Mouse (Mus musculus) right cerebral cortex, adult 2 months (tissue): Measurements from ENCODE around the gene Clec2g.
"Not testable (repeated sequence)": the region's sequence is repeated elsewhere in the genome, so short reads cannot be mapped to it uniquely, and the experiment has no call there.

Experiments used
- DNase-seq, 2 experiments: peaks; one replicate each; pipeline ENCODE4 v3.0.0; 2021 to 2022; ENCODE audit warnings: low spot score in 2 of 2

Clec2g gene

DNA sequence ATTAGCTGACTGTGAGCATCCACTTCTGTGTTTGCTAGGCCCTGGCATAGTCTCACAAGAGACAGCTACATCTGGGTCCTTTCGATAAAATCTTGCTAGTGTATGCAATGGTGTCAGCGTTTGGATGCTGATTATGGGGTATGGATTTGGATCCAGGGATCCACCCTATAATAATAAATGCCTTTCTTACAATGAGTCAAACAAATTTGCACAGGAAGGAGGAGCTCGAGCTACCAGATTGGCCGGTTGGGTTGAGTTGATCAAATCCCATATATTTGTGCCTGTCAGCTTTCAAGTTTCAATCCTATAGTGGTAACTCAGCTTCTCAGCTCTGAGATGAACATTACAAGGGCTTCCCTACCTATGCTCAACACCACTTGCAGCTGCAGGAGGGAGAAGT is at the start of gene Clec2g:
TSS of gene Clec2g (plus strand) at position 301 of the 400 bp plus-strand sequence.
- not testable (repeated sequence) for DNase-seq

DNA sequence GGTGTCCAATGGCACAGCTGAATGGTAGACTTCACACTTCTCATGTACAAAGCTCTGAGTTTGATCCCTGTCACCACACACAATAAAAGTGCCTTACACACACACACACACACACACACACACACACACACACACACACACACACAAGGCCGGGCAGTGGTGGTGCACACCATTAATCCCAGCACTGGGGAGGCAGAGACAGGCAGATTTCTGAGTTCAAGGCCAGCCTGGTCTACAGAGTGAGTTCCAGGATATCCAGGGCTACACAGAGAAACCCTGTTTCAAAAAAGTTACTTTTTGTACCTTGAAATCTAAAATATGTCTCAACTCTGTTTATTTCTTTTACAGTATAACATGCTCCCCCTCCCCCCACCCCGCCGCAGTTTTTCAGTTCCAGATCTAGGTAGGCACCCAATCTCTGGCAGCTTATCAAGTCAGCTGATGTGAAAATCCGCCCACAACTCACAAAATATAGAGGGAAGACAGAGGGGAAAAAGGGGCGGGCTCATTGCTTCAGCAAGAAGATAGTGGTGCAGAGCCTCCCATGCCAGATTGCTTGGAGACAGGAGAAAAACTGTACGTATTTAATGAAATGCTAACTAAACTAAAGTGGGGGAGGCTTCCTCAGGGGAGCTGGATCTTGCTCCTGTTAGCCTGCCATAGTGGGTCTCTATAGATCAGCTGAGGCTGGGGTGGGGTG is 46.9 kb upstream of the Clec2g start, which contains the start of gene Clec2i:
TSS of gene Clec2i (plus strand) at position 498 of the 700 bp plus-strand sequence.
- peak; percentile 35 to 41 for DNase-seq

GRCm38 (mm10) chr6:128888834-128889233 is 45.3 kb upstream of the Clec2g start:
- no peak for DNase-seq

GRCm38 (mm10) chr6:128890948-128891355 is 43.2 kb upstream of the Clec2g start, which contains the start of gene BC035044:
Gene BC035044 (minus strand): TSS chr6:128891126.
- DNase-seq, result no peak

GRCm38 (mm10) chr6:128895404-128896001 is 38.7 kb upstream of the Clec2g start:
- DNase-seq, result no peak

DNA sequence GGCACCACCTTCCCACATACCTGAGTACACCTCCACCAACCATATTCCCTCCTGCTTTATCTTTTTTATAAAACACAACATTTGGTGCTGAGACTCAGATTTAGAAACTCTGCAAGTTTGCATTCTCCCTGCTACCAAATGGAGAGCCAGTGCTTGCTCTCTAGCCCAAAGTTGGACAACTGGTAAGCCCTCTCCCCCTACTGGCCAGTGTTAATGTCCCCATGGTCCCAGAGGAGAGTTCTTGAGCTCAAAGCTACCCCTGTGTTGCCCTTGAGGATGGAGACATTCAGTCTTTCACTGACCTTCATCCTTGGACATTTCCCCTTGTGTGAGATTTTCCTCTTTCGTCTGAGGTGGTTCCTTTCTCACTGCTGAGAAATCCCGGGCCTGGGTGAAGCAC is 34.1 kb upstream of the Clec2g start:
- DNase-seq, result no peak

- not testable (repeated sequence) for DNase-seq
Measured at GRCm38 (mm10) chr6:128900796-128901552, 33.2 kb upstream of the Clec2g start.

GRCm38 (mm10) chr6:128913598-128914254 is 20.5 kb upstream of the Clec2g start:
- no peak for DNase-seq

DNA sequence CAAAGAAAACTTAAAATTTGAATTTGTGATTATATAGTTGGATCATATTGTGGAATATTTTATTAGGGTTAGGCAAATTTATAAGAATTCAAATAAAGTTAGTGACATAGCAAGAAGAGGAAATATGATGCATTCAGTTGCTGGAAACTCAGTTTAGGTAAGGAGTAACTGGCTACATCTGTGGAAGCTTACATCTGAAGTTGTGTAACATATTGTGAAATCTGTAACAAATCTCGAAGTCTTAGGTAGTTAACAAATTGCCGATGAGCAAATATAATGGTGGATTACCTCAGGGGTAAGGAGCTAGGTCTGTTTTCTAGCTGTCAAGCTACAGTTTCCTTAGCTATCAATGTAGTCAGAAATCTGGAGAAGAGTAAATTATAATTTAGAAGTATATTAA is 16.9 kb upstream of the Clec2g start:
- no peak for DNase-seq

DNA sequence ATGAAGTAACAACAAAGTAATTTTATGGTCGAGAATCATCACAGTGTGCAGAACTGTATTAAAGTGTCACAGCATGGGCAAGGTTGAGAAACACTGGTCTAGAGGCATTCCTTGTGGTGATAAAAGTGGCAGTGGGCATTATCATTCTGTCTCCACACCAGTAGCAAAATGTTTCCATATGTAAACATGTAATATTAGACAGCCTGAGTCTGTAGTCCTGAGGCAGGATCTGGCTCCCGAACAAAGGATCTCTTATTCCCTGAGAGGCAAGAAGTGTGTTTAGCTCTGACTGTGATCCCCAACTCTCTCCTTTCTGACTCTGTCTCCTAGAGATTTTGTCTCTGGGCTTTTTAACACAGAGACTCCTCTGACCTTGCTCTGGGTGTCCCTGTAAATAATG is 1.1 kb upstream of the Clec2g start:
- DNase-seq, result no peak

DNA sequence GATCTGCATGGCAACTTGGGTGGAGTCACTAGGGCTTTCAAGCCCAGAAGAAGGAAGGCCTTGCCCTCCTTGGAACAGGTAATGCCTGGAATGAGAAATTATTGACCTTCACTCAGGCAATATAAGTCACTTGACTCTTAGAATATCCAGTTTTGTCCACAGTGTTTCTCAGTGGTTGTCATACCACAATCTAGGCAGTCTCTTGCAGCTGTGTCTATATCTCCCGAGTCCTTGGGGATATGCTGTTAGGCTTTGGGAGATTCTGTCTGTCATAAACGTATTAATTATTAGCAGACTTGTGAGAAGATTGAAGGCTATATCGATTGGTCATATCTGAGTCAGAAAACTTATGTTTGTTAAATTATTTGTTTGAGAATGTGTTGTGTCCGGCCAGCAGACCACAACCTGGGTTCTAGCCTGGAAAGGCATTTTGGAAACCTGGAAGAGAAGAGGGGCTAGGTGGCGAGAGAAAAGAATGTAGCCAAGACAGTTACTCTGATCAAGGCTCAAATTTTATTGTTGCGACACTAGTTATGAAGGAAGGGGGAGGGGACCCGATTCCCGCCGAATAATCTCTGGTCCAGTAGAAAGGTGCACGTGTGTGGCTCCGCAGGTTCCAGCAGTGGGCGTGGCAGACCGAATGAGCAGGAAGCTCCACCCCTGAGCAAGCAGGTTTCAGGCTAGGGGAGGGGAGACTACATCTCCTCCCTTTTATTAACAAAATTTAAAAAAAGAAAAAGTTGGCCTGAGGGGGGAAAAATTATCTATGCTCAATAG is 1.9 kb downstream of the Clec2g start:
- not testable (repeated sequence) for DNase-seq

GRCm38 (mm10) chr6:128941646-128942421 is 7.7 kb downstream of the Clec2g start:
- no peak for DNase-seq

DNA sequence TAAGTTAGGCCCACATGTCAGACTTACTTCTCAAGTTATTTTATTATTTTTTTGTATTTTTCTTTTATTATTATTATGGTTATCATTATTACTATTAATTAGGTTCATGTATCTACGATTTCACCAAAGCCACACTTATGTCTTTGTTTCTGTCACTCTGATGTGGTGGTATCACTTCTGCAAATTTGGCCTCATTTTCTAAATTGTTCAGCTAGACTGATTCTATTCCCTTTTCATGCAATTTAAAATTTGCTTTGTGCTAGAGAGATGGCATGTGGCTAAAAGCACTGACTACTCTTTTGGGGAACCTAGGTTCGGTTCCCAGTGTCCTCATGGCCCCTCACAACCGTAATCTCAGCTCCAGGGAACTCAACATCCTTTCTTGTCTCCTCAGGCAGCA is 11.4 kb downstream of the Clec2g start:
- no peak for DNase-seq

GRCm38 (mm10) chr6:128961110-128961509 is 26.9 kb downstream of the Clec2g start:
- no peak for DNase-seq

- DNase-seq, result not testable (repeated sequence)
Measured at GRCm38 (mm10) chr6:128962108-128962507, 27.9 kb downstream of the Clec2g start.

DNA sequence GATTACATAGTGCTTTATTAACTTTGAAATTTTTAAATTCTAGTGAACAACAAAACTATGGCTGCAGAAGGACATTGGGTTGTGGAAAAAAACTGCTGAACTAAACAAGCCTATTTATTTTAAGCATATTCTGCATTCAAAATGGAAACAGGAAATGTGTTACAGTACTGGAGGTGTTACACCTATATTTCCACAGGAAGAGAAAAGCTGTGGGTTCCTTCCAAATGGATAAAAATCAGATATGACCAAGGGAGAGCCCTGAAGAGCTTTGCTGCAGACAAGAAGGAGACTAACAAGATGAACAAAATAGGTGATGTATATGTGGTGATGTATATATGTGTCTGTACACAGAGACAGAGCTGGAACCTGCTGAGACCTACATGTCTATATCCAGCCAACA is 30.3 kb downstream of the Clec2g start:
- DNase-seq, result no peak

DNA sequence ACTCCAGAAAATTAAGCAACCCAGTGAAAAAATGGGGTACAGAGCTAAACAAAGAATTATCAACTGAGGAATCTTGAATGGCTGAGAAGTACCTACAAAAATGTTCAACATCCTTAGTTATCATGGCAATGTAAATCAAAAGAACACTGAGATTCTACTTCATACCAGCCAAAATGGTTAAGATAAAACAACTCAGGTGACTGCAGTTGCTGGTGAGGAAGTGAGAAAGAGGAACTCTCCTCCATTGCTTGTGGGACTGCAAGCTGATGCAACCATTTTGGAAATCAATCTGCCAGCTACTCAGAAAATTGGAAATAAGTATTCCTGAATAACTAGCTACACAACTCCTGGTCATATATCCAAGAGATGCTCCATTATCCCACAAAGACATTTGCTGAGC is 34.3 kb downstream of the Clec2g start:
- no peak for DNase-seq

DNA sequence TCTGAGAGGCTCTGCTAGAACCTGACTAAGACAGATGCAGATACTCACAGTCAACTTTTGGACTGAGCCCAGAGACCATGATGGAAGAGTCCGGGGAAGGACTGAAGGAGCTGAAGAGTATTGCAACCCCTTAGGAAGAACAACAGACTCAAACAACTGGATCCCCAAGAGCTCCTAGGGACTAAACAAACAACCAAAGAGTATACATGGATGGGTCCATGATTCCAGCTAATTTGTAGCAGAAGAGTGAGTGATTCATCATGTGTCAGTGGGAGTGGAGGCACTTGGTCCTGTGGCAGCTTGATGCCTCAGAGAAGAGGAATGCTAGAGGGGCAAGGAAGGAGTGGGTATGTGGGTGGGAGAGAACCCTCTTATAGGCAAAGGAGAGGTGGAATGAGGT is 35.6 kb downstream of the Clec2g start:
- DNase-seq, result no peak

DNA sequence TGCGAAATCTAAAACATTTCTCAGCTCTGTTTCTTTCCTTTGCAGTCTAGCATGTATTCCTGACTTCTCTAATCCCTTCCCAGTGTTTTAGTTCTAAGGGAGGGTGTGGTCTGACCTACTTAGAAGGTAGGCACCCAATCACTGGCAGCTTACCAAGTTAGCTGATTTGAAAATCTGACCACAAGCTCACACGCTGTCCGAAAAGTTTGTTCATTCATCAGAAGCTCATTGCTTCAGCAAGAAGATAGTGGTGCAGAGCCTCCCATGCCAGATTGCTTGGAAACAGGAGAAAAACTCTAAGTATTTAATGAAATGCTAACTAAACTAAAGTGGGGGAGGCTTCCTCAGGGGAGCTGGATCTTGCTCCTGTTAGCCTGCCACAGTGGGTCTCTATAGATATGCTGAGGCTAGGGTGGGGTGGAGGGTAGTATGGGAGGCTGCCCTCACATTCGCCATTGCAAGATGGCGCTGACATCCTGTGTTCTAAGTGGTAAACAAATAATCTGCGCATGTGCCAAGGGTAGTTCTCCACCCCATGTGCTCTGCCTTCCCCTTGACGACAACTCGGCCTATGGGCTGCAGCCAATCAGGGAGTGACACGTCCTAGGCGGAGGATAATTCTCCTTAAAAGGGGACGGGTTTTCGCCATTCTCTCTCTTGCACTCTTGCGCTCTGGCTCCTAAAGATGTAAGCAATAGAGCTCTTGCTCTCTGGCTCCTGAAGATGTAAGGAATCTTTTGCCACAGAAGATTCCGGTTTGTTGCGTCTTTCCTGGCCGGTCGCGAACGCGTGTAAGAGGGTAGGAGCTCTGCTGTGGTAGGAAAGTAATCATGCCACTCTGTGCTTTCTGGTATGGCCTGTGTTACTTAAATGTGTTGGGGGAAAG is 36.6 kb downstream of the Clec2g start:
- not testable (repeated sequence) for DNase-seq
